Mouse (Mus musculus) kidney, embryonic 15.5 days (tissue): Measurements from ENCODE around the gene Scoc. TPM values are rescaled to one million over a fixed set of nuclear protein-coding genes. Genes with fewer than 3 reads are reported as not detected.

Experiments used
- ATAC-seq: fragments of 200-750 bp; cut with Nextera tagmentation; replicated peaks from 2 replicates; pipeline ENCODE4 v1.8.0; 2017; ENCODE audit warnings: moderate TSS enrichment; ENCODE audit not compliant: low FRiP score
- H3K27ac ChIP-seq: fragments of 300-500 bp; sonication (generic); 2 replicates; pipeline ENCODE4 v1.5.1; 2015; ENCODE audit warnings: mild to moderate bottlenecking, inconsistent platforms
- H3K27me3 ChIP-seq: fragments of 300-500 bp; sonication (generic); 2 replicates; pipeline ENCODE4 v1.6.1; 2015; ENCODE audit warnings: inconsistent platforms
- H3K36me3 ChIP-seq: fragments of 300-500 bp; sonication (generic); 2 replicates; pipeline ENCODE4 v1.6.1; 2015; ENCODE audit warnings: inconsistent platforms
- H3K4me1 ChIP-seq: fragments of 300-500 bp; sonication (generic); 2 replicates; pipeline ENCODE4 v1.6.1; 2015; ENCODE audit warnings: inconsistent platforms
- H3K4me2 ChIP-seq: fragments of 300-500 bp; sonication (generic); 2 replicates; pipeline ENCODE4 v1.6.1; 2015; ENCODE audit warnings: moderate library complexity, mild to moderate bottlenecking, inconsistent platforms
- H3K4me3 ChIP-seq: fragments of 300-500 bp; sonication (generic); replicated peaks from 2 replicates; pipeline ENCODE4 v1.5.1; 2015; ENCODE audit warnings: mild to moderate bottlenecking, inconsistent platforms
- H3K9ac ChIP-seq: fragments of 300-500 bp; sonication (generic); 2 replicates; pipeline ENCODE4 v1.6.1; 2015; ENCODE audit warnings: mild to moderate bottlenecking, inconsistent platforms
- H3K9me3 ChIP-seq: fragments of 300-500 bp; sonication (generic); replicated peaks from 2 replicates; pipeline ENCODE4 v1.6.1; 2016; ENCODE audit warnings: inconsistent platforms
- WGBS: fragments of 180-500 bp; shearing (Covaris S2); methylation state at CpG from one replicate; pipeline ENCODE4 v1.1.7; 2015; ENCODE audit warnings: mixed read lengths; 5-methylcytosine and 5-hydroxymethylcytosine counted together
- polyA plus RNA-seq: library from polyadenylated mRNA; unstranded; fragments of >200 nt; fragmentation: Nextera tagmentation; extraction: Ambion mirVana; gene quantifications from 2 replicates; pipeline ENCODE4 v1.2.1, GENCODE M21; 2015

Gene Scoc
- polyA plus RNA-seq, 1 experiment from 2014 or later = 106 TPM

DNA sequence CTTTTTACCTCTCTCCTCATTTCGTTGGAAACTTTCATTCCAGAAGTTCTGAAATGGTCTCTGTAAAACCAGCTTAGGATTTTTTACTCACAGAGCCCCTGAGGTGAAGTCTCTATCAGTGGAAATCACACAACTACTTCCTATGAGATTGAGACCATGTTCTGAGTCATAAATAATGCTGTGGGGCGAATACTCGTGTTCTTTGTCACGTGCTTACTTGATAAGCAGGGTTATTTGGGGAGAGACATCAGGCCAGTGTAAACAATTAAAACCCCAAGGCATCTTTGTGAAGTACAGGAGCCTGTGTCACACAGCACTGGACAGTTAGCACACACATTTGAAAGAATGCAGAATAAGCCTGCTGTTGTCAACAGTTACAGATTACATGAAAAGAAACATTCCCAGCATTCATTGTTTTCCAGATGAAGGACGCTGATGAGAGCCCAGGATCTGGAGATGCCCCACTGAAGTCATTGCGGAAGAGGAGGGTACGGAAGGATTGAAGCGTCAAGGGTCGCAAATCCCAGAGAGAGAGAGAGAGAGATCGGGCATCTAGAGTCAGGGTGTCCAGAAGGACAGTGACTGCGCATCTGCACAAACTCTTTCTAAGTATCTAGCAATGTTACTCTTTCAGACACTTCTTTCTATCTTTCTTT, 32.0 kb downstream of the Scoc start:
- Histone ChIP-seq H3K27me3 (no peaks in the 10 kb centered on the region), H3K36me3 (no peaks in the 10 kb centered on the region), H3K4me3 (no peak overlapping the region), H3K9ac (no peak overlapping the region), H3K4me1 (no peaks in the 10 kb centered on the region; the same call in 1 of the 2 replicates), H3K4me2 (no peak overlapping the region), H3K27ac (no peak overlapping the region), H3K9me3 (no peaks in the 10 kb centered on the region)
- 50% methylated on average over 11 of the region's 11 CpGs for WGBS
- ATAC-seq = no peak

DNA sequence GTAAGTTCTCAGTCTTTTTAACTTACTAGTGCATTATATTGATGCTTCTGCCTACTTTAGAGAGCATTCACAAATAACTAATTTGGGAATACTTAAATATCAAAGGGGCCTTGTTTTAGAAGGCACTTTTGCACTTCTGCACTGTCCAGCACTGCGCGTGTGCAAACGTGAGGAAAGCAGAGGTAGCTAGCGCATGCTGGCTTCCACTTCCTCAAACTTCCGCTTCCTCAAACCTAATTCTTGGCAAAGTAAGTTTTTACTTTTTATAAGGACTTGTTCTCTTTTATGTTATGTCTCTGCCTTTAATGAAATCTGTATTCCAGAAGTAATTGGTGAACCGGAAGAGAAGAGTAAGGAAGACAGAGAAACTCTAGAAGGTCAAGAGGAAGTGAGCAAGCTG, 33.0 kb downstream of the Scoc start:
- no peaks in the 10 kb centered on the region; the same call in 1 of the 2 replicates for H3K4me1 ChIP-seq
- 87% methylated on average over 6 of the region's 6 CpGs for WGBS
- no peak for ATAC-seq
- H3K9ac ChIP-seq = no peak overlapping the region
- no peaks in the 10 kb centered on the region for H3K27me3 ChIP-seq
- no peak overlapping the region for H3K4me2 ChIP-seq
- H3K4me3 ChIP-seq = no peak overlapping the region
- H3K36me3 ChIP-seq = no peaks in the 10 kb centered on the region
- H3K27ac ChIP-seq = no peak overlapping the region
- no peaks in the 10 kb centered on the region for H3K9me3 ChIP-seq

DNA sequence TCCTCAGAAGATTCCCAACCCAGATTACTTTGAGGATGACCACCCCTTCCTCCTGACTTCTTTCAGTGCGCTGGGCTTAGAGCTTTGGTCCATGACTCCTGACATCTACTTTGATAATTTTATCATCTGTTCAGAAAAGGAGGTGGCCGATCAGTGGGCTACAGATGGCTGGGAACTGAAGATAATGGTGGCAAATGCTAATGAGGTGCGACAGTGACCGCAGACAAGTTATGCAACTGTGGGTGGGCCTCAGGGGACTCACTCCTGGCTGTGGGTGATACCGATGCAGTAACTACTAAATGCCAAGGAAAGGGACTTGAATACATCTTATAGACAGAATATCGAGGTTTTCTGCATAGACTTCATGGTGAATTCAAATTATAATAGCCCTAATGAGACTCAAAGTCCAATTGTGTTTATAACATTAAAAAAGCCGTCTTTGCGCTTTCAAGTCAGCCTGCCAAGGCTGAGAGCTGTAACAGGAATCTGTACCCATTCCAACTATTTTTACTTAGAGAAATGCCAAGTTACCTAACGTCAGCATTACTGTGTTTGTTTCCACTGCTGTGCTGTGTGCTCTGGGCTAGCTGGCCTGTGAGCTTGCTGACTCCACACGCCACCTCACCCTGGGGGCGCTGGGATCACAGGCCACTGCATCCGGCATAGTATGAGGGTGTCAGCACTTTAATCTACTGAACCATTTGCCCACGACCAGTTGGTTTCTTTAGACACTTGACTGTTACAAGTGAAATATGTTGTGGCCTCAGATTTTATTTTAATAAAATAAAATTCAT, 35.0 kb downstream of the Scoc start:
- no peaks in the 10 kb centered on the region for H3K27me3 ChIP-seq
- H3K36me3 ChIP-seq = no peaks in the 10 kb centered on the region
- no peaks in the 10 kb centered on the region for H3K9me3 ChIP-seq
- H3K4me2 ChIP-seq = no peak overlapping the region
- 67% methylated on average over 13 of the region's 13 CpGs for WGBS
- H3K4me3 ChIP-seq = no peak overlapping the region
- no peak overlapping the region for H3K9ac ChIP-seq
- H3K27ac ChIP-seq = no peak overlapping the region
- 0 out of 2 replicates have a peak, but pooled peaks have one; percentile 49 for ATAC-seq
- H3K4me1 ChIP-seq = no peaks in the 10 kb centered on the region; the same call in 1 of the 2 replicates

DNA sequence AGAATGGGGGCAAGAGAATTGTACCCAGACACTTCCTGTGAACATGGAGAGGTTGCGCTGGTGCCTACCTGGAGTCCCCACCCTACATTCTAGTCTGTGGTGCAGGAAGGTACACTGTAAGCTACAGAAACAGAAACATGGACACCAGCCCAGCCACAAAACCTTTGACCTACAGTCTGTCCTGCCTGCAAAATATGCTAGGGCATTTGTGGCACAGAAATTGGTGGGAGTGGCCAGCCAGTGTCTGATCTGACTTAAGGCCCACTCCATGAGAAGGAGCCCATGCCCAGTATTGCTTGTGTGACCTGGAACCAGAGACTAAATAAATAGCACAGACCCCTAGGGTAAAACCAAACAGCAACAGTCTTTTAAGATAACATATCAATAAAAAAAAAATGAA, 36.8 kb downstream of the Scoc start:
- H3K4me1 ChIP-seq = no peaks in the 10 kb centered on the region; the same call in 1 of the 2 replicates
- H3K4me3 ChIP-seq = no peak overlapping the region
- H3K27ac ChIP-seq = no peak overlapping the region
- H3K27me3 ChIP-seq = no peaks in the 10 kb centered on the region
- H3K9me3 ChIP-seq = no peaks in the 10 kb centered on the region
- ATAC-seq = no peak
- H3K9ac ChIP-seq = no peak overlapping the region
- WGBS = 88% methylated on average over 1 of the region's 1 CpGs
- no peak overlapping the region for H3K4me2 ChIP-seq
- H3K36me3 ChIP-seq = no peaks in the 10 kb centered on the region

GRCm38 (mm10) chr8:83418805-83419516, 39.2 kb downstream of the Scoc start:
- H3K27me3 ChIP-seq = no peaks in the 10 kb centered on the region
- no peak overlapping the region for H3K9ac ChIP-seq
- ATAC-seq = no peak
- WGBS = 89% methylated on average over 11 of the region's 11 CpGs
- H3K4me1 ChIP-seq = no peaks in the 10 kb centered on the region
- H3K27ac ChIP-seq = no peak overlapping the region
- no peaks in the 10 kb centered on the region for H3K9me3 ChIP-seq
- H3K4me3 ChIP-seq = no peak overlapping the region
- no peaks in the 10 kb centered on the region for H3K36me3 ChIP-seq
- no peak overlapping the region for H3K4me2 ChIP-seq

DNA sequence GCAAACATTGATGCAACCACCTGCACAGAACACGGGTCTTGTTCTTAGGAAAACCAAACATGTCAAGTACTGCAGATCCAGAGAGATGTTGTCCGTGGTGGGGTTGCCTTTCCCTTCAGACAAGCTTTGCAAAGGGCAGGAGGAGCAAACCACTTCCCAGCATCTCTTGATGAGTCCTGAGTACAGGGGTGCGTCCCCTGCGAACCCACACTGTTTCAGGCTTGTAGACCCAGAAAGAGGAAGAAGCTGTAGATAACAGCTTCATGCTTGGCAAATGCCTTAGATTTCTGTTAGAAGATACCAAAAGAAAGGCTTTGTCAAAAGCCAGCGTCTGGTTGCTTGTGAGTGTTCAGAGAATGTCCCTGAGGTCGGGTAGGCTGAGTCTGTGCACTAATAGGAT, 40.2 kb downstream of the Scoc start:
- Histone ChIP-seq H3K4me3 (no peak overlapping the region), H3K36me3 (no peaks in the 10 kb centered on the region), H3K4me1 (no peaks in the 10 kb centered on the region), H3K9me3 (no peaks in the 10 kb centered on the region), H3K4me2 (no peak overlapping the region), H3K27ac (no peak overlapping the region), H3K9ac (no peak overlapping the region), H3K27me3 (no peaks in the 10 kb centered on the region)
- no peak for ATAC-seq
- WGBS = 83% methylated on average over 6 of the region's 6 CpGs

- no peak overlapping the region for H3K27ac ChIP-seq
- no peaks in the 10 kb centered on the region for H3K9me3 ChIP-seq
- H3K4me1 ChIP-seq = no peaks in the 10 kb centered on the region
- H3K27me3 ChIP-seq = no peaks in the 10 kb centered on the region
- H3K4me2 ChIP-seq = no peak overlapping the region
- no peak overlapping the region for H3K9ac ChIP-seq
- H3K4me3 ChIP-seq = no peak overlapping the region
- 97% methylated on average over 15 of the region's 15 CpGs for WGBS
- H3K36me3 ChIP-seq = no peaks in the 10 kb centered on the region
- ATAC-seq = no peak
Measured at GRCm38 (mm10) chr8:83416878-83417277, 41.3 kb downstream of the Scoc start.

GRCm38 (mm10) chr8:83408496-83408895, 49.7 kb downstream of the Scoc start:
- H3K4me3 ChIP-seq = no peak overlapping the region
- no peaks in the 10 kb centered on the region for H3K4me1 ChIP-seq
- H3K9ac ChIP-seq = no peak overlapping the region
- ATAC-seq = no peak
- H3K36me3 ChIP-seq = no peaks in the 10 kb centered on the region
- no peaks in the 10 kb centered on the region for H3K9me3 ChIP-seq
- no peaks in the 10 kb centered on the region for H3K27me3 ChIP-seq
- WGBS = 85% methylated on average over 7 of the region's 7 CpGs
- no peak overlapping the region for H3K27ac ChIP-seq
- no peak overlapping the region for H3K4me2 ChIP-seq

DNA sequence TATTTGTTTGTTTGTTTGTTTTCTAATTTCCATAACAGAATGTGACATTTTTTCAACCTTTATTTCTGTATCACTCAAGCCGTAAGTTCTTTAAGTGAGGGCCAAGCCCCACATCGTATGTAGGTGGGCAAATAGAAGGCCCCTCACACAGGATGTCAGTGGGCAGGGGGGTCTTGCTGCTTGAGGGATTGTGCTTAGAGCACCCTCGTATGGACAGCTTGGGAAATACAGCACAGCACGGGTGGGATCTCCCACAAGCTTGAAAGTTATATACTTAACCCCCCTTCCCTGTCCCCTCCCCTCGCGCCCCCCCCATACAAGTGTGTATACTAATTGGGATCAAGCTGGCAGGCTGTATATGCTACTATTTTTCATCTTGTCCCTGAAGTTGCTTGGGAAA, 51.4 kb downstream of the Scoc start:
- H3K27ac ChIP-seq = no peak overlapping the region
- ATAC-seq = no peak
- no peaks in the 10 kb centered on the region for H3K9me3 ChIP-seq
- H3K4me3 ChIP-seq = no peak overlapping the region
- no peaks in the 10 kb centered on the region for H3K27me3 ChIP-seq
- no peak overlapping the region for H3K4me2 ChIP-seq
- no peak overlapping the region for H3K9ac ChIP-seq
- no peaks in the 10 kb centered on the region for H3K36me3 ChIP-seq
- no peaks in the 10 kb centered on the region for H3K4me1 ChIP-seq
- 41% methylated on average over 6 of the region's 6 CpGs for WGBS

GRCm38 (mm10) chr8:83405548-83405947, 52.6 kb downstream of the Scoc start:
- Histone ChIP-seq H3K9ac (no peak overlapping the region), H3K36me3 (no peaks in the 10 kb centered on the region), H3K9me3 (no peaks in the 10 kb centered on the region), H3K4me1 (no peaks in the 10 kb centered on the region), H3K27me3 (no peaks in the 10 kb centered on the region), H3K27ac (no peak overlapping the region), H3K4me3 (no peak overlapping the region), H3K4me2 (no peak overlapping the region)
- ATAC-seq = no peak
- 84% methylated on average over 10 of the region's 10 CpGs for WGBS

DNA sequence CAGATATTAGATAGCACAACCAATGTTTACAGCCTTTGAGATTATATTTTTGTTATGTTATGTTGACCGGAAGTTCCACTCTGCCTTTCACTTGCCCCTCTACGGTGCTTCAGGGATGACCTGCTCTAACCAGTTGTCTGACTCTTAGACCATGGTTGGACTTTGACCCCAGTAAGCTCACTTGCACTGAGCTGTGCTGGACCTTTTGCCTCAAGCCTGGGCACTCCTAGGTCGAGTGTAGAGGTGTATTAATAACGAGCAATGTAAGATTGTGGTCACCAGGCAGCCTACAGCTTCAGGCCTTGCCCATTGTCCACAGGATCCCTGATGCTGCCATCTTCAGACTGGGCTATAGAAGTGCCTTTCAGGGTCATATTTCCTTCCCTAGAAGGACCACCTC, 60.5 kb downstream of the Scoc start:
- no peak overlapping the region for H3K4me2 ChIP-seq
- 79% methylated on average over 4 of the region's 4 CpGs for WGBS
- H3K9me3 ChIP-seq = no peaks in the 10 kb centered on the region
- H3K27ac ChIP-seq = no peak overlapping the region
- H3K4me3 ChIP-seq = no peak overlapping the region
- ATAC-seq = no peak
- H3K4me1 ChIP-seq = no peaks in the 10 kb centered on the region
- H3K36me3 ChIP-seq = no peaks in the 10 kb centered on the region
- no peaks in the 10 kb centered on the region for H3K27me3 ChIP-seq
- no peak overlapping the region for H3K9ac ChIP-seq

DNA sequence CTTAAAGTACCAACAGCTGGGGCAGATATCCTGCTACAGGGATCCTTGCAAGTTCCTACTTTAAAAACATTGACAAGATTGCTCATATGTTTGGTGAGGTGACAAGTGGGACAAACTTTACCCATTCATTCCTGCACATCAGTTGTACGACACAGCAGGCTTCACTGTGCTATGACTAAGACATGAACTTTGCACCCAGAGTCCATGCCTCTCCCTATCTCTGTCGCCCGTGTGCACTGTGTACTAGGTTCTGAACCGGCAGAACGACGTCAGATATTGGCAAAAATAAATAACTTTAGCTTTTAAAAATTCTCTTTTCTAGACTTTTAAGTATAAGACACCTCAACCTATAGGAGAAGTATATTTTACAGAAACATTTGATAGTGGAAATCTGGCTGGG, 61.5 kb downstream of the Scoc start:
- Histone ChIP-seq H3K9me3 (no peaks in the 10 kb centered on the region), H3K27ac (no peak overlapping the region), H3K4me3 (no peak overlapping the region), H3K9ac (no peak overlapping the region), H3K4me2 (no peak overlapping the region), H3K27me3 (no peaks in the 10 kb centered on the region), H3K36me3 (no peaks in the 10 kb centered on the region), H3K4me1 (no peaks in the 10 kb centered on the region)
- WGBS = 87% methylated on average over 6 of the region's 6 CpGs
- ATAC-seq = no peak
